Mouse (Mus musculus) skeletal muscle tissue, adult 2 months (tissue): ENCODE data around the gene Ppfia3.
A peak's percentile ranks its signal among the peaks of the same experiment; 100 is the strongest.
"Not testable (repeated sequence)": the region's sequence is repeated elsewhere in the genome, so short reads cannot be mapped to it uniquely, and the experiment has no call there.

Experiments
- DNase-seq: peaks from one replicate; pipeline ENCODE4 v3.0.0-alpha.2; 2012; ENCODE audit warnings: low read depth, low spot score

Ppfia3 gene

DNA sequence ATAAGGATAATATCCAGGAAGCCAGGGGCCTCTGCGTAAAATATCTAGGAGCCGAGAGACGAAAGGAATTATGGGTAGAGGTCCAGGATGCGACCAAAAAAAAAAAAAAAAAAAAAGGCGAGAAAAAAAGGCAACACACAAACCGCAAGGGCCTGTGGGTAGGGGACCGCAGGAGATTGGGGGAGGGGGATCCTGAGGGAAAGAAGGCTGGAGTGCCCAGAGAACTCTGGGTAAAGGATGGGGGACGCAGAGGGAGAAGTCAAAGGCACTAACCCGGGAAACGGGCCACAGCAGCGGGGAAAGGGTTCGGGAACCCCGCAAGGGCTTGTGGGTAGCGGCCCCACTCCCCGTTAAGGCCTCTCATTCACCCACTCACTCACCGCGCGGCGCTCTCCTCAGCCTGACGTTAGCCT lies 28.3 kb upstream of the Ppfia3 start:
- DNase-seq: no peak

- no peak for DNase-seq
These were observed 19.3 kb upstream of the Ppfia3 start for GRCm38 (mm10) chr7:45386077-45386476.

GRCm38 (mm10) chr7:45376057-45376456 lies 9.2 kb upstream of the Ppfia3 start:
- no peak for DNase-seq

GRCm38 (mm10) chr7:45374620-45375019 lies 7.8 kb upstream of the Ppfia3 start:
- no peak for DNase-seq

GRCm38 (mm10) chr7:45372371-45372770 lies 5.6 kb upstream of the Ppfia3 start:
- no peak for DNase-seq

GRCm38 (mm10) chr7:45370475-45371311 lies 3.9 kb upstream of the Ppfia3 start, which contains the start of gene Lin7b:
Lin7b (minus strand) TSS chr7:45370583.
- DNase-seq: peak; percentile 65

GRCm38 (mm10) chr7:45369836-45370474 lies 3.1 kb upstream of the Ppfia3 start:
- no peak for DNase-seq

GRCm38 (mm10) chr7:45369022-45369745 lies 2.4 kb upstream of the Ppfia3 start:
- no peak for DNase-seq

GRCm38 (mm10) chr7:45368178-45368577 lies 1.4 kb upstream of the Ppfia3 start:
- DNase-seq: no peak

DNA sequence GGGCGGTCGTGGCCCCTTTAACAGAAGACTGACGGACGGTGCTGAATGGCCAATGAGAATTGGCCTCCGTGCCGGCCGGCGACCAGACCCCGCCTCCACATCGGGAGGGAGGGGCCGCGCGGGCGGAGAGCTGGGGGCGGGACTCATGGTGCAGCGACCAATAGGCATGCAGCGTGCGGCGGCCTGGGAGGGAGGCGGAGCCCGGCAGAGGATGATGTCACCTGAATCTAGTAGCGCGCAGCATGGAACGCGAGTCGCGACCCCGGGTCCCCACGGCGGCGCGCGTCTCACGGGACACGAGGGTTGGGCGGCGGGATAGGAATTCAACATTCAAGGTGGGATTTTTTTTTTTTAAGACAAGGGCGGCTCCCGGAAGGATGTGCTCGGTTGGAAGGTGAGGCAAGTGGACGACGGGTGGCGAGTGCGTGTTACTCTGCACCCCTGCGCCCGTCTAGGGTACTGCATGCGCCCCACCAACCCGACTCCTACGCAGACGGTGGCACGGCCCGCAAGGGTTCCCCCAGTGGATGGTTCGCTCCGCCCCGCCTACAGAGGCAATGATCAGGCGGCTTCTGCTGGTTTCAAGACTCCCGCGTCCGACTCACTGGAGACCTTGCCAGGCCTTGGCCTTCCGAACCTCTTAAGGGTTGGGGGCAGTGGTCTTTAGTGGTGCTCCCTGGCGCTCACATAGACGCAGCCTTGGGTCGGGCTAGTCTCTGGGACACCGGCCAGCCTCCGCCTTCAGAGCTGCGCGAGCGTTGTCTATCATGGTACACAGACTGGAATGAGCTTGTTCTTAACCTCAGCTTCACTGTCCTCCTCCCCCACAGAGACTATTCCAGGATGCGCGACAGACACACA lies 431 bp upstream of the Ppfia3 start:
- peak; percentile 89 for DNase-seq

- DNase-seq: no peak
These were observed 822 bp downstream of the Ppfia3 start for GRCm38 (mm10) chr7:45365742-45366651.

- no peak for DNase-seq
These were observed 2.8 kb downstream of the Ppfia3 start for GRCm38 (mm10) chr7:45363983-45364382.

DNA sequence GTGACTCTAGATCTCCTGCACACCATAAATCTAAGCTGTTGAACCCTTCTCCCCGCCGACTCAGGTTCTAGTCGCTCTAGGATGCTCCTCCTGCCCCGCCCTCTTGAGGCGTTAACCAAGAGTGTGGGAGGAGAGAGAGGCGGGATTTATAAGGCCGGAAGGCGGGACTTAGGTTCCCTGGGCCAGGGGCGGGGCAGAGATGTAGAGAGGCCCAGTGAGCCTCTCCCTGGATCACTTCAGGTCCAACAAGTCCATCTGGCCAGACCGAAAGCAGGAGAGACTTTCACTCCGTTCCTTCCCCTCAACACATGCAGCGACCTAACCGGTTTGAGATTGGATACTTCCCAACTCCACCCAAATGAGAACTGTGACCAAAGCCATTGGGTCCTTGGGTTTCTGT lies 4.0 kb downstream of the Ppfia3 start:
- no peak for DNase-seq

- DNase-seq: no peak
These were observed 5.5 kb downstream of the Ppfia3 start for GRCm38 (mm10) chr7:45361243-45361804.

DNA sequence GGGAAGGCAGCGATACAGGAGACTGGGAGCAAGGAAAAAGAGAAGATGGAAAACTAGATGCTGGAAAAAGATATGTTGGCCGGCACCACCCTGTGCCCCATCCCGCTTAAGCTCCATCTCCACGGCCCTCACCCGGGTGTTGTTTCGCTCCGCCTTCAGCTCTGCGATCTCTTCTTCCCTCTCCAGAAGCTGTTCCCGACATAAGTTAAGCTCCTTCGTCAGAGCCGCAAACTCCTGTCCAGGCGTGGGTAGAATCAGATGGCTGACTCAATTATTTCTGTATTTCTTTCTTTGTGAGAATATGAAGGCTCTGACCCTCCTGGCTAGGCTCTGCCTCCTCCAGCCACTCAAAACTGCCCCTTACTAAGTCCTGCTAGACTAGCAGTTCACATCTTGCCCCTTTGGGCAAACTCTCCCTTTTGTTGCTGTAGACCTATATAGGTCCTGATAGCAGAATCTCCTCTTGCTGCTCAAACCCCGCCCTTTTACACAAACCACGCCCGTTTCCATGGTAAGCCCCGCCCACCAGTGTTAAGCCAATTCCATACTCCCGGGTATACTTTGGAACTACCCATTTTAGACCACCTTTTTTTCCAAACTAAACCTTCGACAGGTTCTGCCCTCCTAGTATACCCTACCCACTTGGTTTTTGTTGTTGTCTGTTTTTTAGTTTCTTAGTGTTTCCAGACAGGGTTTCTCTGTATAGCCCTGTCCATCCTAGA lies 6.3 kb downstream of the Ppfia3 start:
- DNase-seq: no peak

DNA sequence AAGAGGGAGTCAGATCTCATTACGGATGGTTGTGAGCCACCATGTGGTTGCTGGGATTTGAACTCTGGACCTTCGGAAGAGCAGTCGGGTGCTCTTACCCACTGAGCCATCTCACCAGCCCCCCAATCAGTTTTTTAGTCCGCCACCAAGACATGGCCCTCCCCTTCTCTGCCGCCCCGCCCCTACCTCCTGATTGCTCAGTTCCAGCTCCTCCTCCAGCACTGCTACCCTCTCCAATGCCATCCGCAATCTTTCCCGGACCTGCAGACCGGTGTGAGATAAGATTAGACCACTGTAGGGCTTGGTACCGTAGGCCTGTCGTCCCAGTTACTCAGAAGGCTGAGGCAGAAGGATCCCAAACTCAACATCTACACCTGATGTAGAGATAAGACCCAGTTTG lies 7.7 kb downstream of the Ppfia3 start:
- DNase-seq: not testable (repeated sequence)

DNA sequence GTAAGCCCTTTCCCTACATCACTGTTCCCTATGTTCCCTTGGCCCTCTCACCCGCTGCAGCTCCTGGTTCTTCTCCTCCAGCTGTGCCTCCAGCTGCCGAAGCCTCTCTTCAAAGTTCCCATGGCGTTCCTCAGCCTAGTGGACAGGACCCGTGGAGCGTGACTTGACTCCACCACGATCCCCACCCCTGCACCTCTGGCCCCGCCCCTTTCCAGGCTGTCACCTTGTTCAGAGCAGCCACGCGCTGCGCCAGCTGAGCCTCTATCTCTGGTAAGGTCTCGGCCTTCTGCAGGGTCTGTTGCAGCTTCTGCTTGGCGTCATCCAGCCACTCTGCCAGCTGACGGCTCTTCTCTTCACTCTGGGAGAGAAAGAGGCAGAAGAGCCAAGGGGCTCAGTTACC lies 10.7 kb downstream of the Ppfia3 start:
- no peak for DNase-seq

GRCm38 (mm10) chr7:45355318-45356020 lies 11.3 kb downstream of the Ppfia3 start:
- no peak for DNase-seq

DNA sequence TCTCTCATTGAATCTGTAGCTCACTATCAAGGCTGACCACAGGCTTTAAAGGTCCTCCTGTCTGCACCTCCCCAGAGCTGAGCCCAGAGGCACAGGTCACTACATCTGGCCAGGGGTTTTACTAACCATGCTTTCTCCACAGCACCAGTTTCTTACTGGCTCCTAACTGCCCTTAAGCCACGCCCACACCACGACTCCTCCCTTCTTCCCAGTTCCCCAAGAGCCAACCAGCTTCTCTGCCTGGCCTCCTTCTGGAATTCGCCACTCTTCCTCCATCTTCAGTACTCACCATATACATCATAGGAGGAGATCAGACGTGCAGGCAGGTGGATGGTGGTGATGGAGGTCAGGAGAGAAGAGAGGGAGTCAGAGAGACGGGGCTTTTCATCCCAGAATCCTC lies 13.8 kb downstream of the Ppfia3 start:
- DNase-seq: no peak
